Mouse (Mus musculus) cerebellum, adult 18-20 months (tissue): ENCODE measurements around the gene Trpt1.
A peak's percentile ranks its signal among the peaks of the same experiment; 100 is the strongest.

Experiments used
- DNase-seq, 2 experiments: peaks; one replicate each; pipeline ENCODE4 v3.0.0; 2021

Trpt1 gene

DNA sequence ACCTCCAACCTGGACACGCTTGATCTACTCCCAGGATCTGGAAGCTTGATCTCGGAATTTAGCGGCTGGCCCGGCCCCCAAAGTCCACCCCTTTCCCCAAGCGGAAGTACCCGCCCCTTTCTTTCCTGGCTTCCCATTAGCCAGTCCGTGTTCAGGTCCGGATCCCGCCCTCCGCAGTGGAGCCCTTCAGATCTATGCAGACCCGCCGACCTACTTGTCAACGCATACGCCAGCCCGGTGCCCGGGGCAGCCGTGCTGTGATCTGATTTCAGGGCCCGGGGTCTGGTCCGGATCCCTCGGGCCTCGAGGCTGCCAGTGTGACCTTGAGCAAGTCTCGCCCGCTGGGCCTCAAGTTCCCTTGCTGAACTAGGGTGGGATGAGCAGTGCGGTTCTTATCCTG is at the start of gene Trpt1, which contains the start of gene Nudt22:
Gene Trpt1, plus strand, starts transcription at position 126 of the 400 bp plus-strand sequence.
Gene Nudt22, minus strand, starts transcription at position 112 of the 400 bp plus-strand sequence.
- peak; percentile 88 to 94 for DNase-seq

DNA sequence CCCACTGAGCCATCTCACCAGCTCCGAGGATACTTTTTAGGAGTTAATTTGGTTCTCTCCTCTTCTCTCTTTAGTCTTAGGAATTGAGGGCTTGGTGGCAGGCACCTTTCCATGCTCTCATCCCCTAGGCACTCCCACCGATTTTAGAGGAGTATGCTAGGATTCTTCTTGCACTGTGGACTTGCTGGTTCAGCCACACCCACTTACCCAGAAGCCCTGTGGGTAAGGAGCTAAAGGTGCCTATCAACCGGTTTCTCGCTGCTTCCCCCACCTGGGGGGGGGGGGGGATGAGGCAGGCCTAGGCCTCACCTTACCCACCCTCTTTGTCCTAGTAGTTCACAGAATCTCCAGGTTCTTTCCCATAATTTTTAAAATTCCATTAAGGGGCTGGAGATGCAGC is 48.2 kb upstream of the Trpt1 start:
- DNase-seq = no peak

DNA sequence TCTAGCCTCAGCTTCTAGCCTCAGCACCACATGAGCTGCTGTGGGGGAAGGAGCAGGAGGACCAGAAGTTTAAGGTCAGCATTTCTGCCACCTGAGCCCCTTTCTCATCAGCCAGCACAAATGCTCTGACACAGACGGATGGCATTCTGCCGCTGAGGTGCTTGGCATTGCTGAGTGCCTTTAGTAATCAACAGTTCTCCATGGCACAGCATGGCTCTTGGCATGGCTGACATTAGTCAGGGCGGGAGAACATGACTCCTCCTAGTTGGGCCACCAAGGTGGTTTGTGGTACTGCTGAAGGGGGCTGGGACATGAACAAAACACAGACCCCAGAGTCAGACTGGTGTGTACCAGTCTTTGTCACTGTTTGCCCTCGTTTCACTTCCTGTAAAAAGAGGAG is 47.7 kb upstream of the Trpt1 start:
- DNase-seq = peak; percentile 73 to 81

DNA sequence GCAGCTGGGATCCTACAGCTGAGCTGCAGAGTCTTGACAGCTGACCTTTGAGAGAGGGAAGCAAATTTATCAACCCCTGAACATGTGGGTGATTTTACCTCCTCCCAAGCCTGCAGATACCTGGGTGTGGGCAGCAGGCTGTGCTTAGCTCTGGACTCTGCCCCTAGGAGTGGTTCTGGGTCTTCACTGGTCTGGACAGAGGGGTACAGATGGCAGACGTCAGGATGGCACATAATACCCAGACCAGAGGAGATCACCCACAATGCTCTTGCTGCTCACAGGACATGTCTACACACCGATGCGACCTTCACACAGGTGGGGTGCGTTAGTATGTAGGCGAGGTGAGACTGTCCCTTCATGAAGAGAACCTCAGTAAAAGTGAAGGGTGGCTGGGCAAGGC is 46.4 kb upstream of the Trpt1 start:
- no peak for DNase-seq

DNA sequence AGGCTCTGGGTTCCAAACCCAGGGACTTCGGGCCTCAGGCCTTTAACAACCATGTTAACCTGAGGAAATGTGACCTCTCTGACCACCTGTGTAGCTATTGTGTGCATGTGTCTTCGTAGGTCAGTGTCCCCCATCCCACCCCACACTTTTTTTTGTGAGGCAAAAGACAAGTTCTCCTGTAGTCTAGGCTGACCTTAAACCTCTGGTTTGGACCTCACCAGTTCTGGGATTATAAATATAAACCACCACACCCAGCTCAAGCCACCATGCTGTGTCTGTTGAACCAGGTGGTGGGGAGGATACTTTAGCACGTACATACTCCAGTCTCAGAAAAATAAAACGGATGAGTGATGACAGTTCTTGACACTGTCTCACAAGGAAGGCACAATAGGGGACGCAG is 46.0 kb upstream of the Trpt1 start:
- no peak for DNase-seq

DNA sequence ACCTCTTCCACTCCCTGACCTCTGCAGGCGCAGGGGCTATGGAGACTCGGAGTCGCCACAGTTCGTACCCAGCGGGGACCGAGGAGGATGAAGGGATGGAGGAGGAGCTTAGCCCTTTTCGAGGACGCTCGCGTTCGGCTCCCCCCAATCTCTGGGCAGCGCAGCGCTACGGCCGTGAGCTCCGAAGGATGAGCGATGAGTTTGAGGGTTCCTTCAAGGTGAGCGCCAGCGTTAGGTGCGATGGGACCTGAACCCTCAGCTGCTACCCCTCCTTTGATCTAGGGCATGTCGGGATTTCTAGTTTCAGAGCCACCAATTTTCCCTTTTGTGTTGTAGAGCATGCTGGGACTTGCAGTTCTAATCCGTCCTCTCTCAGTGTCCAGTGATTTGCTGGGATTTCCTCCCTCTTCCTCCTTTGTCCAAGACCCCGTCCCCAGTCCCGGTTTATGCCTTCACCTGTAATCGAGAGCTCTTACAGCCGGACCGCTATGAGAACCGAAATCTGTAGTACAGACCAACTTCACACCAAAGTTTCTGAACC is 45.2 kb upstream of the Trpt1 start:
- peak; percentile 65 to 66 for DNase-seq

DNA sequence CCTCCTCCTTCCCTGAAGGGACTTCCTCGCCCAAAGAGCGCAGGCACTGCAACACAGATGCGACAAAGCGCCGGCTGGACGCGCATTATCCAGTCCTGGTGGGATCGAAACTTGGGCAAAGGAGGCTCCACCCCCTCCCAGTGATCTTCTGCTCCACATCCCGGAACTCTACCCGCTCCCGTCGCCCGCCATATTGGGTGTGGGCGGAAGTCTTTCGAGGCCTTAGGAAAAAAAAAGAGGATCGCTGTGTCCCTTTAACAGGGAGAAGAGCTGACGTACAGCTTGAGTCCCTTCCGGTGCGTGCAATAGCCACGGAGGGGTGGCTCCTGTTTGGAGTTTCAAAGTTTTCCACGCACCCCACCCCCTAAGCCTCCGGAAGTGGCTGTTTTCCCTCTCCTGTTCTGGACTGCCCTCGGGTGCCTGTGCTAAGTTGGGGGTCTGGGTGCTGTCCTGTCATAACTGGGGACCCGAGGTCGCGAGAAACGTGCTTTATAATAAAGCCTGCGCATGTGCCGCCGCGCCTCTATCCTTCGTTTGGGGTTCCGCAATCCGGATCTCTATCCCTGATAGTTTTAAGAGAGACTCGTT is 44.5 kb upstream of the Trpt1 start:
- peak; percentile 91 to 96 for DNase-seq

DNA sequence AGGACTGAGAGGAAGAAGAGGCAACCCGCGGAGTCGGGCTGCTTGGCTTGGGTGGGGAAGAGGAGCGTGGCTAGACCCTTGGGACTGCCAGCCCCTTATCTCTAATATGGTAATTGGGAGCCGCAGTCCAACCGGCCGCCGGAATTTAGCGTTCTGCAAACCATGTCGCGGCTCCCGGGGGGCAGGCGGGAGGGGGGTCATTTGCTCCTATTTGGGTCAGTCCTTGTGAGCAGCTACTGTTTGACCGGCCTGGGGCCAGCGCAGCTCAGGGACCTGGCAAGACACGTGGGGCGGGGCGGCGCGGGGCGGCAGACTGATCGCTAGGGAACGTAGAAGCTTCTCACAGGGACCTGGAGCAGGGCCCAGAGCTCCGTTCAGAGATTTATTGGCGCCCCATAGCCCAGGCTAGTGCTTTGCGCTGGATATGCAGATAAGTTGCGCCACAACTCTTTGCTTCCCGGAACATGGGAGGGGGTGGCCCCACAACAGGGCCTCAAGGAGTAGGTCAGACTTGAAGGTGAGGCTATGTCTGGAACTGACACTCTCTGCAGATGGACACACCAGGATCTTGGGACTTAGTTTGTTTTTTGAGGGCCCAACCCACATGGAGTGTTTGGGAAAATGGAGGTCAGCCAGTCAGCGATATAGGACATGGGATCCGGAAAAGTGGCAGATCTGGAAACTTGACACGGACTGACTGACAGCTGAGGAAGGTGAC is 43.8 kb upstream of the Trpt1 start:
- peak; percentile 78 for DNase-seq

DNA sequence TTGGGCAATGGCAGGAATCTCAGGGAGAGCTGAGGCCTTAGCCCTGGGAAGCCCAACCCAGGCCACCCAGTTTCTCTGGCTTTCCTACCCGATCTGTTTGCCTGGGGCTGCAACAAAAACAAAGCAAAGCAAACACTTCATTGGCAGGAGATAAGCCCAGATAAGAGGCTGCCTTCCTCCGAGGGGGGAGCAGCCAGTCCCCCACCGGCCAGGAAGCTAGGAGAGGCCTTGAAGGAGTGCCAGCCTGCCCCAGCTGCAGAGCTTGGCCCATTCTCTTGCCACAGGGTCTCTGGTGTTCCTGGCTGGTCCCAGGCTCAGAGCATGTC is 43.3 kb upstream of the Trpt1 start:
- DNase-seq = peak in 1 of 2 experiments; percentile 27

DNA sequence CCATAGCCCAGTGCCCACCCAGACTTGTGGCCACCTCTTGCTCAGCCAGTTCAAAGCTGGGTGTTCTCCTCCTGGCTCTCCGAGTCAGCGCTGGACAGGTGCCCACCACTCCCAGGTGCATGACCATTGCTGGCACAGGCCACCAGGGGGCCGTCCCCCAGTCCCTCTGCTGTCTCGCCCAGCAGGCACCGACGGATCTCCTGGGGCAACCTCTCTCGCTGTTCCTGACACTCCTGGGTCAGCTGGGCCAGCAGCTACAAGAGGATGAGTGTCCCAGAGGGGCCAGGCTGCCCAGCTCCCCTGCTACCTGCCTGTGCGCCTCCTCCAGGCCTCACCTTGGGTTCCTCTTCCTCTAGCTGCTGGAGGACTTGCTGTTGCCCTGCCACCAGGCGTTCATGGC is 41.9 kb upstream of the Trpt1 start:
- DNase-seq = peak in 1 of 2 experiments; percentile 46

DNA sequence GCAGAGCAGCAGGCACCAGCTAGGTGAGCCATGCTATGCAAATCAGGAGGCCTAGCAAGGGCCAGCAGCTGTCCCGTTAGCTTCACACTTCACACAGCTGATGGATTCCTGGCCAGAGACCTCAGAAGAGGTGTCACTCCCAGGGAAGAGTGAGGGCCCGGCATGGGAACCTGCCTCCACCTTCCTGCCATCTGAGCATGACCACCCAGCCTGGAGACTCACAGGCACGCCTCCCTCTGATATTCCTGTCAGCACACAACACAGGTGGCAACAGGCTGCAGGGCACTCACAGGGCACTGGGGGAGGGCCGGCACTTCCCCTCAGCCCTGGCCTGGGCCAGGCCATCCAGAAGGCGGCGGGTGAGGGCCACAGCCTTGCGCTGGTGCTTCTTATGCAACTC is 40.5 kb upstream of the Trpt1 start:
- DNase-seq = no peak

DNA sequence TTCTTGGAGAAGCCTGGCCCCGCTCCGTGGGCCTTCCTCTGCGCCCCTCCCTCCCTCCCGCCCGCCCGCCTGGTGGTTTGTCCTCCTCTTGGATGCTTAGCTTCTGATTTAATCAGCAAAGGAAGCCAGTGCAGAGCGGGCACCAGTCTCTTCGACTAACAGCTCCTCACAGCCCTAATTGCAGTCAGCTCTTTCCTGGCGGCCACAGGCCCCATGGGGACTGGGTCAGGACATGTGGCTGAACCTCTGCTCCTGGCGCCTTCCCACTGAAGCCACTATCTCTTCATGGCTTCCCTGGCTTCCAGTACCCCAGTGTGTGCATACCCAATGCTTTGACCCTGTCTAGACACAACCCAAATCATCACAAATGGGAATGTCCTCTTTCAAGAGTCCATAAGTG is 39.5 kb upstream of the Trpt1 start:
- DNase-seq = no peak

DNA sequence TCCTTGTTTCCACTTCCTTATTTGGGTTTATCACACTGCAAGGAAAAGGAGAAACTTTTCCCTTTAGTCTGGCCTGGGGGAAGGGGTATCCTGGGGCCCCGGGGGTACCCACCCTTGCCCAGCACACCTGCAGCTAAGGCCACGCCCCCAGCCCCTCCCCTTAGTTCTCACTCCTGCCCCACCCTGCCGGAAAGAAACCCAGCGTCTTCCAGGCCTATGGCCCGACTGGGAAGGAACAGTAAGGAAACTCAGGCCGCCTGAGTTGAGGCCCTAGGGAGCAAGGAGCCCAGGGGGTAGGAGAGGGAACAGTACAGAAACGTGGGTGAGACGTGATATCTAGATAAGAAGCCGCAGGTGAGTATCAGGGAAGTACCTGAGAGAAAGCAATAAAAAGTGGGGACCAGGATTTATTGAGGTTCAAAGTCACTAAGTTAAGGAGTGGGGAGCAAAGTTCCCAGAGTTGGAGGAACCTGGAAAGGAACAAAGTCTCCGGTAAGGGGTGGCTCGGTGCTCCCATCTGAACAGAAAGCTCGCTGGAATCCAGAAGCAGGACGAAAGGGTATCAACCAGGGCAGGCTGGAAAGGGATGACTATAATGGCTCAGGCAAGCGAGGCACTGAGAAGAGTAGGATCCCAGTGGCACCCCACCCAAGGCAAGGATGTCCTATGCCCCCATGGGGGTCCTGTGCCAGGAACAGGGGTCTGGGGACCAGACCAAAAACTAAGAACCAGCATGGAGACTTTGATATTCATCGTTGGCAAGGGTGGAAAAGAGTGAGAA is 27.2 kb upstream of the Trpt1 start:
- DNase-seq = no peak

DNA sequence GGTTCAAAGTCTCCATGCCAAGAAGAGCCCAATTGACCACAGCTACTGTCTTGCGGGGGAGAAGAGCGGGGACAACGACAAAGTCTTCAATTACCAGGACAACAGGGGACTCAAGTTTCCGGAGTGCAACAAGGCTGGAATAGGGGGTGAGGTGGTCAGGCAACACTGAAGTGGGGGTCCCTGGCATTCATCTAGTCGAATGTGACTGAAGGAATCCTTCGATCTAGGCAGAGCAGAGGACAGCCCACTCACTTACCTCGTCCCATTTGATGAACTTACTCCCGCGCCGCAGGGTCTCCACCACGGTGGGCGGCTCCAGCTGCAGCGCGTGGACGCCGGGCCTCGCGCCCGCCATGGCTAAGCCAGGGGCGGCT is 26.7 kb upstream of the Trpt1 start:
- DNase-seq = no peak

DNA sequence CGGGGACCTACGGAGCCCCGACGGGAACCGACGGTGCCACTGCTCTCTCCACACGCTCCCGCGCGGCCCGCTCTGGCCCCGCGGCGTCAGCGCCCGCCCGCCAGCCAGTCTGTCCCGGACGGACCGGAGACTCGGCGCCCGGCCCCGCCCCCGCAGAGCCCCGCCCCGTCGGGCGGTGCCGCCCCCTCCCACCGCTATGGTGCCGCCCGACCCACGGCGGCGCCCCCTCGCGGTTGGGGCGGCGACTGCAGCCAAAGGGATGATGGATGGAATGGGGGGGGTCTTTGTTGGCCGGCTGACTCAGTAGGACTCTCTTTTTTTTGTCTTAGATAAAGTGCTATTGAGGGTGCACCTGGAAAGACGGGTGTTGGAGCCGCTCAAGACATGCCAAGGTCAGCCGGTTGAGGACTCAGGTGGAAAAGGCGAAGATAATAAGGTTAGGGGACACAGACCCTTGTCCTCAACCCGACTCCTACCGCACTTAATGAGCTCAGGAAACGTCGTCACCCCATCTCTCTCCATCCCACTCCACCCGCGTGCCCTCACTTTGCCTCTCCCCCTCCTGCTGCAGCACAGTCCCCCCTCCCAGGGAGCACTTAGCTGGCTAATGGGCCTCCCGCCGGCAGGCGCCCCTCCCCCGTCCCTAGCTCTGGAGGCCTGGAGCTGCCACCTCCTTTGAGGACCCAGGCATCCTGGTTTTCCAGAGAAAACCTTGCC is 26.1 kb upstream of the Trpt1 start:
- DNase-seq = peak in 1 of 2 experiments; percentile 47

DNA sequence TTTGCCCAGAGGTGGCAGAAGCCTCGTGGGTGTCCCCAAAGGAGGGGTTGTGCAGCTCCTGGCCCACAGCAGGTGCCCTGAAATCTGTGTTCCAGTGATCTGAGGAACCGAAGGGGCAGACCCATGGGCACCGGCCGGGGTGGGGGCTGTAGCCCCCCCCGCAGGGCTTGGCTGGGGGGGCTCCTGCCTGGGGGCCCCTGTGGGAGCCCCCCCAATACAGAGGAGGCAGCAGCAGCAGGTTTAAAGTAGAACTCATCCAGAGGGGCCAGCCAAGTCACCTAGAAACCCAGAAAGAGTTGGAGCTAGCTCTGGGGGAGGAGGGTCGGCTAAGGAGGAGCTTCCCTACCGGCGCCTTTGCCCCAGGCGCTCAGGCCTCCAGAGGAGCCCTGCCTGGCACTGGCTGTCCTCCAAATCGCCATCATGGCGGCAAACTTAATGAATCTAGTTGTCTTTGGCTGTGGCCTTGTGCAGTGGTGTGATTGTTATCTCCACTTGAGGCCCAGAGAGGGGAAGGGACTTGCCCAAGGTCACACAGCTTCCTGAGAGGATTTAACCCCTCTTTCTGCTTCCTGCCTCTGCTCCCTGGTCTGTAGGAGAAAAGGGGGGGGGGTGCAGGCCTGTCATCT is 25.4 kb upstream of the Trpt1 start:
- DNase-seq = no peak

DNA sequence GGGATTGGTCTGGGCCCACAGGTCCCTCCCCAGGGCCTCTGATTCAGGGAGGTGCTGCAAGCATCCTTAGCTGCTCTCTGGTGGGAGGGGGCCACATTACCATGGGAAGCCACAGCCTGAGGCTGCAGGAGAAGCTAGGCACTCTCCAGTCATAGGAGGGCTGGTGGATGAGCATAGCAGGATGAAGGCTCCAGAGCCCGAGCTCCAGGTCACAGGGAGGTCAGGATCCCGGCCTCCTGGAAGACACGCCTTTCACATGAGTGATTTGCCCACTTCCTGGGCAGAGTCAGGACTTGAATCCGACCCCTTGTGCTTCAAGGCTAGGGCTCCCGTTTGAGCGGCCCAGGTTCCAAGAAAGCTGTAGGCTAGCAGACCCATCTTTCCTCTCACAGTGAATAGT is 24.3 kb upstream of the Trpt1 start:
- no peak for DNase-seq

DNA sequence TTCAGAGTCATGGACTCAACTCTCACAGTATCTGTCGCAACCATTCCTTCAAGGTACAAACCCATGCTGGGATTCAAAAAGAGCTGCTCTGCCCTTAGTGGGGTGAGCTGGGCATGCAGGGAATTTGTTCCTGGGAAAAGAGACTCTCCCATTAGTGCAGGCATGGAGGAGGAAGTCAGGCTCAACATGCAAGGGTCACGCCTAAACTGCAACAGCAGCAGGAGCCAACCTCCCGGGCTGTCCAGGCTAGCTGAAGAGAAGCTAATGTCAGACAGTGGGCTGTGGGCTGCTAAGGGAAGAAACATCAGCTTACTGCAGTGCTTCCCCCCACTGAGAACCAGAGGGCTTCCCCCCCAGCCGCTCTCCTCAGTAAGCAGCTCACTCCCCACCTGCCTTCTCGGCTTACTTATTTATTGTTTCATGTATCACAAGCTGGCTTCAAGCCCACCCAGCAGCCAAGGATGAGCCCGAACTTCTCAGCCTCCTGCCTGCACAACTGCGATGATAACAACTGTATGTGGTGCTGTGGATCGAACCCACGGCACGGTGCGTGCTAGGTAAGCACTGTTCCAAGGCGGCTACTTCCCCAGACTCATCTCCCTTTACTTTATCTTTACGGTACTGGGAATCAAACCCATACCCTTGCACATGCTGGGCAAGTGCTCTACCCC is 23.5 kb upstream of the Trpt1 start:
- no peak for DNase-seq

DNA sequence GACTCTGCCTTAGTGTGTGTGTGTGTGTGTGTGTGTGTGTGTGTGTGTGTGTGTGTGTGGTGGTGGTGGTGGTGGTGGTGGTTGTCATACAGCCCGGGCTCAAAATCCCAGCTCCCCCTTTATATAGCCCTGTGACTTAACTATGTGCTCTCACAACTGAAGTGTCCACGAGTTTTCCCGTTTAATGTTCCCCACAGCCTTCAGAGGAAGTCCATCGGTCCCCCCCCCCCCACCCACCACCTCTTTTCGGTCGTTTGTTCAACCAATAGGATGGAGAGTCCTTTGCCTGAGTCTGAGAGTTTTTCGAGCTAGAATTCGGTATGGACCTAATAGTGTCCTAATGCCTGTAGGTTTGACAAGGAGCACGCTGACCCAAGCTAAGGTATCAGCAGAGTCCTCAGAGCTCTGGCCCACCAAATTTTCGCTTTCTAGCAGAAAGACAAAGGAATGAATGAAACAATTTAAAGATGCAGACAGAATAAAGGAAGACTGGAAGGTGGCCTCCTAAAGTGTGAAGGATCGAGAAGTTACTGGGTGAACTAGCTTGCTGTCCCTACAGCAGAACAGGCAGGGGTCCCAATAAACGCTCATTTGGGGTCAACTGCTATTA is 22.2 kb upstream of the Trpt1 start:
- no peak for DNase-seq

DNA sequence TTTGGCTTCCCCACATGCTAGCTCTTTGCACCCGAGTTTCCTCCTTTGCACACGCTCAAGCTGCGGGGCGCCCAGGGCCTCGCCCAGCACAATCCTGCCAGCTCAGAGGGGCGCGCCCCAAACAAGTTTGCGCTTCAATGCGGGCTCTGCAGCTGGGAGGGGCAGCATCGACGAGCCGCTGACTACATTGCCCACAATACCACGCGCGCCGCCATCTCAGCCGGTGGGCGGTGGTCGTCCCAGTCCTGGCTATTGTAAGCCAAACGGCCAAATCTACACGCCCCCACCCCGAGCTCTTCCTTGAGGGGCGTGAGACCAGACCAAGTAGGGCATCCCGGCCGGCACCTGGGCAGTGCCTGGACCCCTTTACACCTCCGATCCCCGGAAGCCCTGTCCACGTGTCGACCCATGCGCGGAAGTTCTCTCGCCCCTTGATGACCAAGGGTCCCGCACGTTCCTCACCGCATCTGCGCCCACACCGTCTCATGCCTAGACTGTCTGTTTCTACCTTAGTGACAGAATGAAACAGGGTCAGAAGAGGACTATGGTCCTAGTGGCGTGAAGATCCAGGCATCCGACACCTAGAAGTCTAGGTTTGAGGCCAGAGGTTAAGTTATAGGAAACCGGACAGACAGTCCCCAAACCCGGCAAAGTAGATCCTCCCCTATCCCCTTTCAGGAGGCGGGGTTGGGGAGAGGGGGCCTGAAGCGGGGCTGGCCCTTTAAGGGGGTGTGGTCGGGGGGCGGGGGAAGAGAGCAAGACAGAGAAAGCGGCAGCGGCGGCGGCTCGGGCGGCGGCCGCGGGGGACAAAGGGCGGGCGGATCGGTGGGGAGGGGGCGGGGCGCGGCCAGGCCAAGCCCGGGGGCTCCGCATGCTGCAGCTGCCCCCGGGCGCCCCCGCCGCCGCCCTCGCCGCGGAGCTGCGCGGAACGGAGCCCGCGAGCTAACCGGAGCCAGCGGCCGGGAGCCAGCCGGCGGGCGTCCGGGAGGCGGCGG is 21.4 kb upstream of the Trpt1 start, which contains the start of gene Ppp1r14b:
Gene Ppp1r14b, plus strand, starts transcription at position 758 of the 995 bp plus-strand sequence.
- peak; percentile 58 to 61 for DNase-seq
